Mouse (Mus musculus): ENCODE measurements around the gene Mical2.

- no peak for TF ChIP-seq GATA1 (IDR thresholded peaks at IDR 0.05; ENCODE audit: low read length)
- no peak for TF ChIP-seq TAL1 (IDR thresholded peaks at IDR 0.05; ENCODE audit: low read length)
These were observed 32.9 kb upstream of the Mical2 start for GRCm38 (mm10) chr7:112192778-112193177.

All from erythroblast, embryonic 14.5 days (primary cell).